Mouse (Mus musculus) liver, adult (tissue): ENCODE measurements around the gene Ush2a.

Experiments used
- GATA4 ChIP-seq: IDR thresholded peaks from 2 replicates; pipeline ENCODE4 v1.6.1; 2014; ENCODE audit warnings: mild to moderate bottlenecking, low read length; ENCODE audit not compliant: insufficient replicate concordance

Gene Ush2a

DNA sequence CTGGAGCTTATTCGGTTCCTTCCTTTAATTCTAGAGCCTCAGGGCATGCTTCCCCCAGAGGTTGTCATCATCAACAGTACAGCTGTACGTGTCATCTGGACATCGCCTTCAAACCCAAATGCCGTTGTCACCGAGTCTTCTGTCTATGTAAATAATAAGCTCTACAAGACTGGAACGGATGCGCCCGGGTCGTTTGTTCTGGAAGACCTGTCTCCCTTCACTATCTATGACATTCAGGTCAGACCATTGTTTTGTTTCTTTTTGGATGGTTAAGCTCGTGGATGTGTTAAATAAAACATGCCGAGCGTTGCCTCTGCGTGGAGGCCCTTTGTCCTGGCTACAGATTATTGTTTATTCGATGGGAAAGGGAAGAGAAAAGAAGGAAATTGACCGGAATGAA lies 493.2 kb downstream of the Ush2a start:
- TF ChIP-seq GATA4, result no peak

DNA sequence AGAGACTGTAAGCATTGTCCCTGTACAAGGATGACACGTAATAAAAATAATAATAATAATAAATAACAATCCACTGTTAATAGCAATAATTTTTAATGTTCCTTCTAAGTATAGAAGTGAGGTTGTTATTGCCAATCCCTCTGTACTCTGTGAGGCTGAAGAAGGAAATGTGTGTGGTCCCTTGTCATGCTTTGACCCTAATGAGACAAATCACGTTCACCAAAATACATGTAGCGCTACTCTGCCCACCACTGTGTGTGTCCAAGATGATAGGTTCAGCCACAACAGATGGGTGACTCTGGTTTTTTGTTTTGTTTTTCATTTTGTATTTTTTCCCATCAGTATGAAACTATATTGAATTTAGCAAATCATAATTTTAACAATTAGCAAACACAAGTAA lies 498.7 kb downstream of the Ush2a start:
- no peak for TF ChIP-seq GATA4

GRCm38 (mm10) chr1:188762463-188762862 lies 500.6 kb downstream of the Ush2a start:
- no peak for TF ChIP-seq GATA4

DNA sequence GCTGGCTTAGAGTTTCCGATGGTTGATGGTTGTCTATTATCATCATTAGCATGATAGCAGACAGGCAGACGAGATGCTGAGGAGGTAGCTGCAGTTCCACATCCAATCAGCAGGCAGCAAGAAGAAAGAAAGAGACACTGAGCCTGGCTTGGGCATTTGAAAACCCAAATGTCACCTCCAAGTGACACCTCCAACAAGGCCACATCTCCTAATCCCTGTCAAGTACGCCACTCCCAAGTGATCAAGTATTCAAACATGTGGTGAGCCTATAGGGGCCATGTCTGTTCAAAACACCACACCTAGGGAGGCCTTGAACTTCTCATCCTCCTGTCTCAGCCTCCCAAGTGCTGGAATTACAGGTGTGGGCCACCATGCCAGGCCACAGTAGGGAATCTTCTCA lies 501.9 kb downstream of the Ush2a start:
- no peak for TF ChIP-seq GATA4

GRCm38 (mm10) chr1:188770828-188771227 lies 509.0 kb downstream of the Ush2a start:
- TF ChIP-seq GATA4, result no peak

- TF ChIP-seq GATA4, result no peak
Measured at GRCm38 (mm10) chr1:188772516-188773229, 510.9 kb downstream of the Ush2a start.

DNA sequence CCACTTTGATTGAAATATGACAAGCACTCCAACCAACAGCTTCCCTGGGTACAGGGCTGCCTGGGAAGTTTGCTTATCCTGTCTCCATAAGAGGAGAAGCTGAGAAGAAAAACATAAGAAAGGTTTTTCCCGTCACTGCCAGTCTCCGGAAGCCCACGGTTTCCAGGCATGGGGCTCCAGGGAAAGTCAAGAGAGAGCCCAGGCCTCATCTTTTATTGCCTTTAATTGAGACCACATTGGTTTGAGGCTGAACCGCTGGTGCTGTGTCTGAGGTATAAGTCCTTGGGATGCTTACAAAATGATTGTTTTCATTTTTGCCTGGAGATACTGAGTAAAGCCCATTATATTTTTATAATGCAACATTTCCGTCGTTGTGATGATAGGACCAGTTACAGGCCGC lies 511.8 kb downstream of the Ush2a start:
- no peak for TF ChIP-seq GATA4

GRCm38 (mm10) chr1:188777556-188778161 lies 515.8 kb downstream of the Ush2a start:
- no peak for TF ChIP-seq GATA4

GRCm38 (mm10) chr1:188785056-188785455 lies 523.2 kb downstream of the Ush2a start:
- no peak for TF ChIP-seq GATA4

DNA sequence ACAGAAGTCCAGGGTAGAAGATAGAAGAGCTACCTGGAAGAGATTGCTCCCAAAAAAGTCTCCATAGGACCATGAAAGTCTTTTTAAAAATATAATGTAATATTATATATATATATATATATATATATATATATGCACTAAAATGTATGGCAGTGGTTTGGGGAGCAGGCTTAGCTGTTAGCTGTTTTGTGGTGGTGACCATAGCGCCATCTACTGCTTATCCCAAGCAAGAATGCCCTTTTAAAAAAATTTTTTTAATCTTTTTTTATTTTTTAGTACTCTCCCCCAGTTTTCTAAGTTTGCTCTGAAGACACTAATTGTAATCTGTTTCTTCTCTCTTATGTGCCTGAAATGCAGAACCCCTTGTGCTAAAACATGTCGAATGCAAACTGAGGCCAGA lies 543.2 kb downstream of the Ush2a start:
- no peak for TF ChIP-seq GATA4

DNA sequence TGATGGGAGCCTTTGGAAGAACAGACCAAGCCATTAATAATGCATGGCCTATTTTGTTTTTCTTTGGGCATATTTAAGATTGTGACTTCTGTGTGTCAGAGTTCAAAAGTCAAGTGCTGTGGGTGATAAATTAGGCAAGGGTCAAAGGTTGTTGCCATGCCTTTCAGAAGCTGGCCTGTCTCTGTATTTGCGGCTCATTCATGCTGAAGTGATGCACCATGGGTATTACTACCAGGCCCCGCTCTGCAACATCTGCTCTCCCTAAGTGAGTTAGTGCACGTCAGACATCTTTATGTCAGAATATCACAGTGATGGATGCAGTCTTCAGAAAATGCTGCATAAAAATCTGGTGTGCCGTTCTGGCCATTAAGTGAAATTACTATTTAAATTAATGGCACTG lies 544.0 kb downstream of the Ush2a start:
- TF ChIP-seq GATA4, result no peak

GRCm38 (mm10) chr1:188810631-188811030 lies 548.8 kb downstream of the Ush2a start:
- no peak for TF ChIP-seq GATA4

DNA sequence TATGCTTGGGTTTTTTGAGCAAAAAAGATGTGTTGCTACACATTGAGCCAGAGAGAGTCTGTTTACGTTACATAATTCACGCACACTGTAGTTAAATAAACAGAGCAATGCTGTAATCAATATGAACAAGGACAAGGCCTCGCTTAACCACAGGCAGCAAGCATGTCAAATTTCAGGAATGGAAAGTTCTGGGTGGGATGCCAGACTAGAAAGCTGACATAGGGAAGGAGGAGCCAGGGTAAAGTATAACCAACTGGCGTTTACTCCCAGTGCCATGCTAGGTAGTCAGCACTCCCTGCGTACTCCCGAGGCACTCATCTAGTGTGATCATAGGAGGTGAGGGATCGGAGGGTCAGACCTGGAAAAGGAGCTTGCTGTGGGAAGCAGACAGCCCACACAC lies 553.2 kb downstream of the Ush2a start:
- no peak for TF ChIP-seq GATA4

DNA sequence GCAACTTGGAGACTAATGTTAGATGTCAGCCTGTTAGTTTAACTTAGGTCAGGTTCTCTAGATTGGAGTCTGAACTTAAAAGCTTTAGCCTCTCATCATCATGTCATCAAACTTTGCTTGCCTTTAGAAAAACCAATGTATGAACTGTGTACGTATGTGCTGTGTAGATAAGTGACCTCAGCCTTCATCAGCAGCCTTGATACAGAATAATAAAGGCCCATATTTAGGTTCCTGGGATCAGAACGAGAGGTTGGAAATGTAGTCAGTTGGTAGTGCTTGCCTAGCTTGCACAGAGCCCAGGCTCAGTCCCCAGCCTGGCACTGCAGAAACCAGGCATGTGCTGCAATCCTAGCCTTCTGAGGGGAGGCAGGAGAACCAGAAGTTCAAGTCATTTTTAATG lies 562.4 kb downstream of the Ush2a start:
- TF ChIP-seq GATA4, result no peak

DNA sequence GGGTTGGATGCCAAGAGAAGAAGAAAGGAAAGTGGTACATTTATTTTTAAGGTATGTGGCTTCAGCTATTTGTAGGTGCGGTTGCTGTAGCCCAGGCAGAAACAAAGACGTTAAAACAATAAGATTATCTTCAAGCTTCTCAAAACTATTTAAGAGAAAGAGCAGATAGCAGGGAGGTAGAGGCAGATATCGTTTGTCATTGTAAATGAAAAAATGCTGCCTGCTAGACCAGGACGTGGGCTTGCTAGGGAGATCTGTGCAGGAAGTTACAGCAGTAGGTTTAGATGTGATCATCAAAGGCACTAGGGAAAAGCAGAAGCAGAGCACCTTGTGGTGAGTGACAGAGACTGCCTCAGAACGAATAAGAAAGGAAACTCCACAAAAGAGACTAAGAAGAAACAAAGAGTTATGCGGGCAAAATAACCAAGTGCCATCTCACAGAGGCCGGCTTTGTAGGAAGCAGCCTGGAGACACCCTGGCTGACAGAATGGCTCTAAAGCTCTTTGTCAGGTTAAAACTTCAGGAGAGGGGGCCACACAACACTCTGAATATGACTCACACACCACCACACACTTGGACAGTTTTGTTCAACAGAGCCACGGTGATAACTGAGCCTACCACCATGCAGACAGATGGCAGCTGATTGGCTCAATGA lies 563.2 kb downstream of the Ush2a start:
- TF ChIP-seq GATA4, result no peak
